Mouse (Mus musculus) ES-Bruce4 (cell line): Measurements from ENCODE around the gene Crocc2.

Source experiments
- CTCF ChIP-seq: IDR thresholded peaks from one replicate; pipeline ENCODE4 v1.8.1; 2011; ENCODE audit warnings: low read depth, low read length
- EP300 ChIP-seq: IDR thresholded peaks from 2 replicates; pipeline ENCODE4 v1.6.1; 2011; ENCODE audit warnings: low read depth, low read length; ENCODE audit not compliant: insufficient read depth

- TF ChIP-seq EP300, result no peak
- no peak for TF ChIP-seq CTCF
Measured at GRCm38 (mm10) chr1:93271751-93272150, 103.2 kb downstream of the Crocc2 start.
